Mouse (Mus musculus) neural tube, embryonic 11.5 days (tissue): ENCODE measurements at regions not wholly inside any gene's neighbourhood (a gene's known extent, or its start where the extent isn't known, plus 50 kb on each side); places are given as distances from the start of the nearest gene placed in this dataset.

Experiments
- ATAC-seq: fragments of 200-750 bp; cut with Nextera tagmentation; 2 replicates; pipeline ENCODE4 v1.8.0; 2017; ENCODE audit warnings: moderate number of reproducible peaks, mild to moderate bottlenecking, moderate TSS enrichment, moderate library complexity; ENCODE audit not compliant: insufficient read depth, low FRiP score, low TSS enrichment
- DNase-seq: peaks from one replicate; pipeline ENCODE4 v3.0.0-alpha.2; 2015; ENCODE audit warnings: low spot score
- H3K27ac ChIP-seq: fragments of 300-500 bp; sonication (generic); 2 replicates; pipeline ENCODE4 v1.5.1; 2014; ENCODE audit warnings: low read depth, mild to moderate bottlenecking, low read length
- H3K27me3 ChIP-seq: fragments of 300-500 bp; sonication (generic); 2 replicates; pipeline ENCODE4 v1.6.1; 2014; ENCODE audit warnings: mild to moderate bottlenecking, low read length, mixed read lengths; ENCODE audit not compliant: control insufficient read depth, insufficient read depth
- H3K36me3 ChIP-seq: fragments of 300-500 bp; sonication (generic); 2 replicates; pipeline ENCODE4 v1.6.1; 2014; ENCODE audit warnings: mild to moderate bottlenecking, low read length, moderate library complexity, mixed read lengths; ENCODE audit not compliant: control insufficient read depth, insufficient read depth
- H3K4me1 ChIP-seq: fragments of 300-500 bp; sonication (generic); 2 replicates; pipeline ENCODE4 v1.6.1; 2014; ENCODE audit warnings: low read length, mixed read lengths; ENCODE audit not compliant: control insufficient read depth, insufficient read depth
- H3K4me2 ChIP-seq: fragments of 300-500 bp; sonication (generic); 2 replicates; pipeline ENCODE4 v1.6.1; 2014; ENCODE audit warnings: low read depth, mild to moderate bottlenecking, moderate library complexity
- H3K4me3 ChIP-seq: fragments of 300-500 bp; sonication (generic); 2 replicates; pipeline ENCODE4 v1.5.1; 2014; ENCODE audit warnings: low read depth, low read length
- H3K9ac ChIP-seq: fragments of 300-500 bp; sonication (generic); 2 replicates; pipeline ENCODE4 v1.6.1; 2014; ENCODE audit warnings: mild to moderate bottlenecking, low read length
- H3K9me3 ChIP-seq: fragments of 300-500 bp; sonication (generic); 2 replicates; pipeline ENCODE4 v1.6.1; 2016; ENCODE audit warnings: low read length; ENCODE audit not compliant: control insufficient read depth
- WGBS: fragments of 180-500 bp; shearing (Covaris S2); extraction: QIAGEN DNeasy Blood & Tissue Kit; methylation state at CpG from one replicate; pipeline ENCODE4 v1.1.7; 2014; 5-methylcytosine and 5-hydroxymethylcytosine counted together

- ATAC-seq (no peak), DNase-seq (no peak)
- no peaks in the 10 kb centered on the region for H3K27me3 ChIP-seq
- H3K4me1 ChIP-seq = no peaks in the 10 kb centered on the region
- no peaks in the 10 kb centered on the region for H3K36me3 ChIP-seq
- H3K4me3 ChIP-seq = no peak overlapping the region
- no peak overlapping the region for H3K4me2 ChIP-seq
- no peak overlapping the region for H3K9ac ChIP-seq
- H3K9me3 ChIP-seq = no peaks in the 10 kb centered on the region
- H3K27ac ChIP-seq = no peak overlapping the region
These were observed 847.3 kb downstream of the Bcl11a start for GRCm38 (mm10) chr11:24925135-24925534.

- no peak for ATAC-seq
- H3K9ac ChIP-seq = no peak overlapping the region
- H3K27me3 ChIP-seq = no peaks in the 10 kb centered on the region
- no peak overlapping the region for H3K27ac ChIP-seq
- no peaks in the 10 kb centered on the region for H3K4me1 ChIP-seq
- H3K9me3 ChIP-seq = no peaks in the 10 kb centered on the region
- no peaks in the 10 kb centered on the region for H3K36me3 ChIP-seq
- H3K4me3 ChIP-seq = no peak overlapping the region
- DNase-seq = no peak
- no peak overlapping the region for H3K4me2 ChIP-seq
These were observed 865.8 kb downstream of the Bcl11a start for GRCm38 (mm10) chr11:24943646-24944045.

GRCm38 (mm10) chr11:24951161-24951560 lies 873.3 kb downstream of the Bcl11a start:
- Histone ChIP-seq H3K4me3 (no peak overlapping the region), H3K4me1 (no peaks in the 10 kb centered on the region), H3K36me3 (no peaks in the 10 kb centered on the region), H3K4me2 (no peak overlapping the region), H3K9ac (no peak overlapping the region), H3K27ac (no peak overlapping the region), H3K27me3 (no peaks in the 10 kb centered on the region), H3K9me3 (no peaks in the 10 kb centered on the region)
- WGBS = 80% methylated on average over 1 of the region's 1 CpGs
- ATAC-seq = no peak
- no peak for DNase-seq

GRCm38 (mm10) chr11:24972359-24972758 lies 894.5 kb downstream of the Bcl11a start:
- Histone ChIP-seq H3K9ac (no peak overlapping the region), H3K27ac (no peak overlapping the region), H3K4me1 (no peaks in the 10 kb centered on the region), H3K4me3 (no peak overlapping the region), H3K27me3 (no peaks in the 10 kb centered on the region), H3K9me3 (no peaks in the 10 kb centered on the region), H3K36me3 (no peaks in the 10 kb centered on the region), H3K4me2 (no peak overlapping the region)
- no peak for ATAC-seq
- no peak for DNase-seq
- 78% methylated on average over 2 of the region's 2 CpGs for WGBS

GRCm38 (mm10) chr11:24980193-24980665 lies 902.4 kb downstream of the Bcl11a start:
- Histone ChIP-seq H3K4me2 (no peak overlapping the region), H3K27ac (no peak overlapping the region), H3K9ac (no peak overlapping the region), H3K4me1 (no peaks in the 10 kb centered on the region; the same call in 1 of the 2 replicates), H3K36me3 (no peaks in the 10 kb centered on the region), H3K27me3 (no peaks in the 10 kb centered on the region), H3K9me3 (no peaks in the 10 kb centered on the region), H3K4me3 (no peak overlapping the region)
- DNase-seq = peak; percentile 25
- ATAC-seq = no peak
- WGBS = 63% methylated on average over 9 of the region's 9 CpGs

- no peak overlapping the region for H3K27ac ChIP-seq
- no peaks in the 10 kb centered on the region for H3K27me3 ChIP-seq
- DNase-seq (no peak), ATAC-seq (no peak)
- no peaks in the 10 kb centered on the region; the same call in 1 of the 2 replicates for H3K4me1 ChIP-seq
- no peaks in the 10 kb centered on the region for H3K9me3 ChIP-seq
- 67% methylated on average over 10 of the region's 10 CpGs for WGBS
- H3K4me3 ChIP-seq = no peak overlapping the region
- no peak overlapping the region for H3K4me2 ChIP-seq
- no peak overlapping the region for H3K9ac ChIP-seq
- H3K36me3 ChIP-seq = no peaks in the 10 kb centered on the region
These were observed 905.3 kb downstream of the Bcl11a start for GRCm38 (mm10) chr11:24983060-24983629.

GRCm38 (mm10) chr11:25005491-25005890 lies 927.6 kb downstream of the Bcl11a start:
- Histone ChIP-seq H3K27me3 (no peaks in the 10 kb centered on the region), H3K36me3 (no peaks in the 10 kb centered on the region), H3K4me1 (no peaks in the 10 kb centered on the region), H3K9me3 (no peaks in the 10 kb centered on the region), H3K4me3 (no peak overlapping the region), H3K4me2 (no peak overlapping the region), H3K27ac (no peak overlapping the region), H3K9ac (no peak overlapping the region)
- no peak for ATAC-seq
- WGBS = 31% methylated on average over 5 of the region's 5 CpGs
- no peak for DNase-seq

- Histone ChIP-seq H3K4me3 (no peak overlapping the region), H3K4me2 (no peak overlapping the region), H3K4me1 (no peaks in the 10 kb centered on the region), H3K27me3 (no peaks in the 10 kb centered on the region), H3K36me3 (no peaks in the 10 kb centered on the region), H3K9me3 (no peaks in the 10 kb centered on the region), H3K27ac (no peak overlapping the region), H3K9ac (no peak overlapping the region)
- WGBS = 79% methylated on average over 4 of the region's 4 CpGs
- ATAC-seq (no peak), DNase-seq (no peak)
These were observed 948.9 kb downstream of the Bcl11a start for GRCm38 (mm10) chr11:25026786-25027185.

- no peak for ATAC-seq
- Histone ChIP-seq H3K27ac (no peak overlapping the region), H3K4me3 (no peak overlapping the region), H3K4me1 (no peaks in the 10 kb centered on the region), H3K9ac (no peak overlapping the region), H3K4me2 (no peak overlapping the region), H3K36me3 (no peaks in the 10 kb centered on the region), H3K27me3 (no peaks in the 10 kb centered on the region), H3K9me3 (no peaks in the 10 kb centered on the region)
- no peak for DNase-seq
- 35% methylated on average over 4 of the region's 4 CpGs for WGBS
These were observed 963.1 kb downstream of the Bcl11a start for GRCm38 (mm10) chr11:25040983-25041382.
